Mouse (Mus musculus) olfactory bulb, adult 2 months (tissue): ENCODE data around the gene Hspb11.

Experiments
- CTCF ChIP-seq: fragments of 200-500 bp; IDR thresholded peaks from 2 replicates; pipeline ENCODE4 v1.5.1; 2012; ENCODE audit warnings: low read depth, mild to moderate bottlenecking, low read length, moderate library complexity; ENCODE audit not compliant: insufficient read depth
- POLR2A ChIP-seq: fragments of 200-500 bp; IDR thresholded peaks from 2 replicates; pipeline ENCODE4 v1.6.1; 2012; ENCODE audit warnings: mild to moderate bottlenecking, low read depth, low read length, moderate library complexity; ENCODE audit not compliant: insufficient read depth

- TF ChIP-seq POLR2A (no peak), CTCF (no peak)
These were observed 27.1 kb upstream of the Hspb11 start for GRCm38 (mm10) chr4:107226313-107226712.
